Mouse (Mus musculus) urinary bladder, postnatal 4 days (tissue): ENCODE measurements around the gene Hist2h2be.
"Not testable (repeated sequence)": the region's sequence is repeated elsewhere in the genome, so short reads cannot be mapped to it uniquely, and the experiment has no call there.

Experiments
- DNase-seq, 2 experiments: peaks; one replicate each; pipeline ENCODE4 v3.0.0; 2021 to 2022; ENCODE audit warnings: low spot score in 2 of 2

Gene Hist2h2be

DNA sequence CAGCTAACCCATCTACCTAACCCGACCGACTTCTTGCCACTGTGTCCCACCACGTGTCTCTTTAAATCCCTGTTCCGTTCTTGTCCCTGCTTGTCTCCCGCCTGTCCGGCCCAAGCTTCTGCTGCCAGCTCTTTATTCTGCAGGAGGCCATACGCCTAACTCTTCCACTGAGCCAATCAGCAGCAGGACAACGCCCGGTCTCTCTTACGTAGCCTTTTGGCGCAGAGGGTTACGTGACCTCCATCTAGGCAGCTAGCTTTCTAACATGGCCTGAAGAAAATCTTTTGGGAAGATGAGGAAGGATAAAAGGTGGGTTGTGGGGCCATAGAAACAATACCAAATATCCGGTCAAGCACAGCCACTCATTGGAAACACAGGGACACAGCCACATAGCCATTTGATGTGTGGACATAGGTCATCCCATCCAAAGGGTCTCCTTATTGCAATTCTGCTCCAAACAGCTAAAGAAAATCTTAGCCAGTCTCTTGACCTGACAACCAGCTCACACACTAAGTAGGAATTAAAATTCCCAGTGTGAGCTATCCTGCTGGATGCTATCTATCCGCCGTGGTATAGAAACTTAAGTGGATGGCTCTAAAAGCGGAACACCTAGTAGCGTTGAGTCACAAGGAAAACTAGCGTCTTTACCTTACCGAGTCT, 41.4 kb downstream of the Hist2h2be start:
- DNase-seq: peak; percentile 79 to 81

DNA sequence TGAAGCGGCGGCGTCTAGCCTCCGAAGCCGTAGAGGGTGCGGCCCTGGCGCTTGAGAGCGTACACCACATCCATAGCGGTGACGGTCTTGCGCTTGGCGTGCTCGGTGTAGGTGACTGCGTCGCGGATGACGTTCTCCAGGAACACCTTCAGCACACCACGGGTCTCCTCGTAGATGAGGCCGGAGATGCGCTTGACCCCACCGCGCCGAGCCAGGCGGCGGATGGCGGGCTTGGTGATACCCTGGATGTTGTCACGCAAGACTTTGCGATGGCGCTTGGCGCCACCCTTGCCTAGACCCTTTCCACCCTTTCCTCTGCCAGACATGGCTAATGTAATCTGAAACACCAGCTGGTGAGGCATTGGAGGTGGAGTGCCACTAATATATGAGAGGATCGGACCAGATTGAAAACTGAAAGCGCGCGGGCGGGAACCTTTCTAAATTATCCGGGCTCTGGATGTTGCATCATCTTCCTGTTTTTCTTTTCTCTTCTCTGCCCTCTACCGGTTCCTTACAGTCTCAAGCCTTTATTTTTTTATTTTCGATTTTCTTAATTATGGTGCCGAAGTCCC, 42.1 kb downstream of the Hist2h2be start, which contains the start of gene Hist2h4:
Gene Hist2h4, minus strand, starts transcription at position 333 of the 572 bp plus-strand sequence.
- DNase-seq: peak; percentile 93

DNA sequence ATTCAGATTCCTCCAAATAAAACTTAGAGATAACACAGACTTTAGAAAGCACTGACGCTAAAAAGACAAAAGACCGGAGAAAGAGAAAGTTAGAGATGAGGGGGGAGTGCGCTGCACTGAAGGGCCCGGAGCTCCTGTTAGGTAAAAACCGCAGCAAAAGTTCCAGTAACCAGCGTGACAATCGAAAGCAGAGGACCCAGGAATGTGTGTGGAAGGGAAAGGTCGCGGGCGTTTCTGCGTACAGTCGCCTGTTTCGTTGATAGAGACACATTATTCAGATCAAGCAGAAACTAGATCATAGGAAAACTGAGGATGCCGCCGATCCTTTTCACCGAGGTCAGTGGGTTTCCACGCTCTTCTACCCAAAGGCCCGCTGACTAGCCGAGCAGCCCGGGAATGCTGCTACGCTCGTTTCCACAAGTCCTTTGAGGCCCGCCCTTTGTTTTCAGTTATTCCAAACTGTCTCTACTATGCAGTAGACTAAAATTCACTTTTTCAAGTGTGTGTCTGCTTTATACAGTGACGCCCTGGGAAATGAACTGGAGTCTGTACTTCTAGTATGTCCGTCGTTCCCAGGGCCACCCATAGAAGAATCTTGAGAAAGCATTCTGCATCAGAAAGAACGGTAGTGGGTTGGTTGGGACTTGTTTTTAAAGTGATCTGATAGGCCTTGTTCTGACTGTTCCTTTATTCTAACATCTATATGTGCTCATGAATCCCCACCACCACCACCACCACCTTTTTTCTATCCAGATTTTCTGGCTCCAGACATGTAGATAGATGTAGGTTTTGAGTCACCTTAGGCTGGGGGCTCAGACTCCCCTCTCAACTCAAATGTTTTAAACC, 42.9 kb downstream of the Hist2h2be start:
- DNase-seq: no peak

DNA sequence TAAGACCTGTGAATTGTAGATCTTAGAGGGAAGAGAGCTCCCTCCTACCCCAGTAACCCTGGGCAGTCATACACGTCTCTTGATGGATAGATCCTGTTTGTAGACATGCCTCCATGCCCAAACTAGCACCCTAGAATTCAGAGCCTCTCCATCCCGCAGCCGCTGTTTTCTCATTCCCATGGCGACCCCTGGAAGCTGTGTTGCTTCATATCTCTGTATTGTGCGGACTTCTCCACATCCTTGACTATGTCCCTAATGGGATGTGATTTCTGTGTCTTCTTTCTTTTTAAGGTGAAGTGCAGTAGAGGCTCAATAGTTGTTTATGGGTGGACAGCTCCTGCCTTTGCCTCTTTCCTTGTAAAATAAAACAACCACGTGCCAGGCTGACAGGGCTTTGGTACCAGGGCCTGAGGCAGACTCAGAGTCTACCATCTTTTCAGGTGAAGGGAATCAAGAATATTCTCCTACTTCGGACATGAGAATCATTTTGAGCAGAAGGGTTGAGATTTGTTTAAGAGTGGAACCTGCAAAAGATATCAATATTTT, 43.6 kb downstream of the Hist2h2be start:
- no peak for DNase-seq

DNA sequence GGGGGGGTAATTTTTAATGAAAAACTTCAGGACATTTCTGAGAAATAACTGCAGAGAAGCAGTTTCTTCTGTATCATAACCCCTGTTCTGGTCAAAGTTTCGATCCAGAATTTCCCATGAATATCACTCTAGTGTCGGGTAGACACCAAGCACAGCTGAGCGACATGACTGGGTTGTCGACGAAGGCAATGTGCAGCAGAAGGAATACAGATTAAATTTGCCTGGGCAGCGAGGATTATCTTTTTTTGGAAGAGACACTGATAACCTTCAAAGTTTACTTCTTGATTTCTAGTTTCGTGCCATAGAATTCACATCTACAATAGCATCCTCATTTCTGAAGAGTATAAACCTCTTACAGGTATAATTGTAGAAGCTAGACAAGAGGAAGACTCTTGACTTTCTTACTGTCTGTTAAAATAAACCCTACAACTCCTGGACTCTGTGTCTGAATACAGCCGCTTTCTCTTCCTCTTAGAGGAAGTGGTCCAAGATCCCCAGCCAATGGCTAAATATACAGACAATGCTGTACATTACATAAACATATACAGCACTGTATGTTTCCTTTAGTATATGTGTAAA, 45.3 kb downstream of the Hist2h2be start:
- DNase-seq: no peak

DNA sequence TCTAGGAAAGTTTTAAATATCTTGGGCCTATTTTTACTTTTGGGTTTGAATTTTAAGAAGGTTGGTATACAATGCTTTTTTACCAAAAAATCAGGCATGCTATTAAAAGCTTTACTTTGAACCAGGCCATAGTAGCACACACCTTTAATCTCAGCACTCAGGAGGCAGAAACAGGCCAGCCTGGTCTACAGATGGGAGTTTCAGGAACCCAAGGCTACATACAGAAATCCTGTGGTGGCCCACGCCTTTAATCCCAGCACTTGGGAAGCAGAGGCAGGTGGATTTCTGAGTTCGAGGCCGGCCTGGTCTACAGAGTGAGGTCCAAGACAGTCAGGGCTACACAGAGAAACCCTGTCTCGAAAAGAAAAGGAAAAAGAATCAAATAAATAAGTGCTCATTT, 46.6 kb downstream of the Hist2h2be start:
- DNase-seq: no peak

DNA sequence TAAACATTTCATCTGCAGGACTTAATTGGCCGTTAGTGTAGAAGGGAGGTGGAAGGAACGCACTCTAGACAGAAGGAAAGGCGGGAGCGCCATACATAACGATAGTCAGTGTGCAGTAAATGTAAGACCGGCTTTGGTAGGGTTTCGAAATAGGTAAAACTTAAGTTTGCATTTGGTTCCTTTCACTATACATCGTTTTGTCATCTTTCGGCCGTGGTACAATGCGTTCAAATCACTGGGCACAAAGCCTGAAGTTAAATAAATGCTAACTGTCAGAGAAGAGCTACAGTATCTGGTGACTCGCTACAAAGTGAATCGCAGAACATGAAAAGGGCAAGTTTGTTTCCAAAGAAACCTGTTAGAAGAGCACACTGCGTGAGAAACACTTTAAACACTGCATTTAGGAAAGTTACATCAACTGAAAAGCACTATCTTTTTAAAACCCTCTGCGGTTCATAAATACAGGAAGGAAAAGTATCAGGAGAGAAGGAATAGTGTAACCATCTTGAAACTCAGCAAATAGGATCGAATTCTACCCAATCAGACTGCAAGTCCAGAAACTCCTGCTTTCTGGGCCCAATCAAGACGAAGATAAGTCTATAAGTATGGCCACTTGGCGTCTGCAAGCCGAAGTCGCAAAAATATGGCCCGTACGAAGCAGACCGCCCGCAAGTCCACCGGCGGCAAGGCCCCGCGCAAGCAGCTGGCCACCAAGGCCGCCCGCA, 47.3 kb downstream of the Hist2h2be start, which contains the start of gene Hist2h3b:
Gene Hist2h3b, plus strand, starts transcription at position 604 of the 725 bp plus-strand sequence.
- DNase-seq: peak; percentile 75 to 77

DNA sequence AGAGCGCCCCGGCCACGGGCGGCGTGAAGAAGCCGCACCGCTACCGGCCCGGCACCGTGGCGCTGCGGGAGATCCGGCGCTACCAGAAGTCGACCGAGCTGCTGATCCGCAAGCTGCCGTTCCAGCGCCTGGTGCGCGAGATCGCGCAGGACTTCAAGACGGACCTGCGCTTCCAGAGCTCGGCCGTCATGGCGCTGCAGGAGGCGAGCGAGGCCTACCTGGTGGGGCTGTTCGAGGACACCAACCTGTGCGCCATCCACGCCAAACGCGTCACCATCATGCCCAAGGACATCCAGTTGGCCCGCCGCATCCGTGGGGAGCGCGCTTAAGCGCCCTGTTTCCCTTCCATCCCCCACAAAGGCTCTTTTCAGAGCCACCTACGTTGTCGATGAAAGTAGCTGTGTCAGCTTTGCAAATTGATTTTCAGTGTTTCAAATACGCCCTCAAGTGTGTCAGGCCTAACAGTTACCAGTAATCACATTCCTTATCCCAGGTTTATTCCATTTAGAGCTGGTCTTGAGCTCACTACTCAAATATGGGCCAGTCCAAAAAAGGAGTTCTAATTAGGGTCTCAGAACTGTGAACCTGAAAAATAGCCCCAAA, 48.0 kb downstream of the Hist2h2be start:
- DNase-seq: not testable (repeated sequence)

DNA sequence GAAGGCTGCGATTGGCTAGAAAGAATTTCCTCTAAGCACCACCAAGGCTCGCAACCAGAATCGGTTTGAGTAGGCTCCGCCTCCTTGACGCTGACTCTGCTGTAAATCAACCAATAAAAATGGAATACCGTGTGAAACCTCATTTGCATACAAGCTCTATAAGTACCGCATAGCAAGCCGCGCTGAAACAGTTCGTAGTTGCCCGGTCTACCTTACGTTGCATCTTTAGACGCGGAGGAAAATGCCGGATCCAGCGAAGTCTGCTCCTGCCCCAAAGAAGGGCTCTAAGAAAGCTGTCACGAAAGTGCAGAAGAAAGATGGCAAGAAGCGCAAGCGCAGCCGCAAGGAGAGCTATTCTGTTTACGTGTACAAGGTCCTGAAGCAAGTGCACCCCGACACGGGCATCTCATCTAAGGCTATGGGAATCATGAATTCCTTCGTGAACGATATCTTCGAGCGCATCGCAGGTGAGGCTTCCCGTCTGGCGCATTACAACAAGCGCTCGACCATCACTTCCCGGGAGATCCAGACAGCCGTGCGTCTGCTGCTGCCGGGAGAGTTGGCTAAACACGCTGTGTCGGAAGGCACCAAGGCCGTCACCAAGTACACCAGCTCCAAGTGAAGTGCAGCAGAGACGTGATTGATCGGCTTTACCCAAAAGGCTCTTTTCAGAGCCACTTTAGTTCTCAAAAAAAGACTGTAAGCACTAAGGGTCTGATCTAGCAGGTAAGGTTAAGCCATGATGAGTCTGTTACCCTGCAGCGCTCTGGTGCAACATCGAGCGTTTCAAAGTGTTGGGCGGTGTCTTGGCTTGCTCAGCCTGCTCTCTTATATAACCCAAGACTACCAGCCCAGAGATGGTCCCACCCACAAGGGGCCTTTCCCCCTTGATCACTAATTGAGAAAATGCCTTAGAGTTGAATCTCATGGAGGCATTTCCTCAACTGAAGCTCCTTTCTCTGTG, 48.9 kb downstream of the Hist2h2be start, which contains the start of gene Hist2h2bb:
Gene Hist2h2bb, plus strand, starts transcription at position 242 of the 964 bp plus-strand sequence.
- peak; percentile 82 to 87 for DNase-seq
